Mouse (Mus musculus): ENCODE data around the gene Plxna4. TPM values are rescaled to one million over a fixed set of nuclear protein-coding genes. Genes with fewer than 3 reads are reported as not detected.

The Plxna4 gene
- polyA plus RNA-seq, 1 experiment = 1.5 TPM

DNA sequence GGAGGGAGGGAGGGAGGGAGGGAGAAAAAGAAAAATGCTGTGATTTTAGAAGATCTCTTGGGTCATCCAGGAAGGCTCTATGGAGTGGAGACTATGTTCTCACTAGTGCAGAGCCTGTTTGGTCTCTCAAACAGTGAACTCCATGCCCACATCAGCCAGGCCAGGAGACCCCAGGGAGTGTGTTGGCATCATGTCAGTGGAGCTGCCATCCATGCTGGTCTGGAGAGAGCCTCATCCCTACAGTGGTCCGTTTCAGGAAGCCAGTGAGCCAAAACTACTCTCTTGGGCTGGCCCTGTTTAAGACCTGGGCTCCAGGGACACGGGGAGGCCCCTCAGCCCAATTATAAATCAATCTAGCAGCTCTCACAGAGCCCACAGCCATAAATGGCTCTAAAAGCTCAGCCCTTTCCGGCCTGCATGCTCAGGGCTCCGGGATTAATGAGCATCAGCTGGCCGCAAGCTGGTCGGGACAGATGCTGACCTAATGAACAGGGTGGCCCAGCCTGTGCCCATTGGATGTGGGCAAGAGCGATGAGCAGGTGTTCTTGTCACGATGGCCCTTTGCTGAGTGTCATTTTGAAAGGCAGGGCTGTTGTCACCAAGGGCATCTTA lies 180.3 kb downstream of the Plxna4 start:
- DNase-seq (ENCODE audit: low read depth) = no peak

DNA sequence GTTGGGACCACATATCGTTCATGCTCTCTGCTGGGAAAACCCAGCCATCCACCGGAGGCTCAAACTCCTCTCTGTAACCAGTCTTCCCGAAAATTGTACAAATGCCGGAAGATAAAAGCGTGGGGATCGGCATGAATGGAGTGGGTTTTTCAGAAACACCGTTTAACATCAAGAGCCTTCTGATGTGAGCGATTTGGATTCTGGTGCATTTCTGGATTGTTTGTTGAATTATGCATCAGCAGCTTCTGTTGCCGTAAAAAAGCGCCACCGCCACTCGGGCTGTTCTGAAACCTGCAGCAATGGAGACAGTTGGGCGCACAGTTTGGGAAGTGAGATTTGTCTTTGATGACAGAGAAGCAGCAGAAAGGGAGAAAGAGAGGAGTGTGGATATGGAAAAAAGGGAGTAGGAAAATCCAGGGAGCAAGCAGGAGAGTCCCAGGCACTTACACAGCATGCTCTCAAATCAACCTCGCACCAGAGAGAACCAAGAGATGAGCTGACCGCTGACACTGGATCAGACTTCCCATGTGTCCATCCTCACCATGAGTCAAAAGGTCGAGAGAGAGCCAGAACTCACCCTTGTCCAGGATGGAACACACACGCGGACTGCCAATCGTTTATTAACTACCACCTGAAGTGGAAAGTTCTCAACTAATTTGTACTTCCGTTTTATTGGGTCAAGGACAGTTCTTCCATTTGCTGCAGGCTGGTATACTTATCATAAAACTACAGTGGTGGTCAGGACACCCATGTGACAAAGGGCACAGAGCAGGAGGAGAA lies 181.5 kb downstream of the Plxna4 start:
- no peak for DNase-seq (ENCODE audit: low read depth)

DNA sequence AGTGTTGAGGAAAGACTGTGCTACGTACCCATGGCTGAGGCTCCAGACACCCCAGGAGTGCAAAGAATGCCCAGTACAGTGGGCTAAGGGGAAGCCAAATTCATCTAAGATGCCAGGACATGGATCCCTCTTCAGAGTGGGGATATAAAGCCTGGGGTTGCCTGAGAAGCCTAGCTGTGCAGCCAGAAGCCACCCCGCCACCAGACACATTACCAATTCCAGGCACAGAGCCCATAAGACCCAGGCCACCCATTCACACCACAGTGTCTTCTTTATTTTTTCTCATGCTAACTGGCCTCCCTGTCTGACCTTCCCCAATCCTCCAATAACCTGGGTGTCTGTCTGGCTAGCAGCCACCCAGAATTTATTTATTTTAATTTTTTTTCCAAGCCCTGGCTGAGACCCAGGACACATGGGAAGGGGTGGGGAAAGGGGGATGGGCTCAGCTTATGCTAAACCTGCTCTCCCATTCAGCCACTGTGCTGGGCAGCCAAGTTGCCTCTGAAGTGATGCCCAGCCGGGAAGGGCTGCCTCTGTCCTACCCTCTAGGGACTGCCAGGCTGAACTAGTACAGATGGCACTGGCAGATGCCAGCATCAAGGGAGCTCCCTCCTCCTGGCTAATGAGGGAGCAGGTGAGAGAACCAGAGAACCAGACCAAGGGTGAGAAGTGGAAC lies 185.3 kb downstream of the Plxna4 start:
- no peak for DNase-seq (ENCODE audit: low read depth)

DNA sequence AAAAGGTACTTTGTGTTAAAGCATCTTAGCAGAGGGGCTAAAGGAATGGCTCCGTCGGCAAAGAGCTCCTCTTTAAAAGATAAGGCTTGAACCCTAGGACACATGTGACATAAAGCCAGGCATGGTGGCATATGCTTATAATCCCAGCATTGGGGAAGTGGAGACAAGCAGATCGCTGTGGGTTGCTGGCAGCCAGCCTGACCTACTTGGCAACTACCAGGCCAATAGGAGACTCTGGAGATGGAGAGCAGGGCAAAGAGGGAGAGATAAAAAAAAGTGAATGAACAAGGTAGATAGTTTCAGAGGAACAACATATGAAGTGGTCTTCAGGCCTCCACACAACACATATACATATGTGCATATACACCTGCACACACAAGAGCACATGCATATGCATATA lies 189.7 kb downstream of the Plxna4 start:
- DNase-seq (ENCODE audit: low read depth) = no peak

DNA sequence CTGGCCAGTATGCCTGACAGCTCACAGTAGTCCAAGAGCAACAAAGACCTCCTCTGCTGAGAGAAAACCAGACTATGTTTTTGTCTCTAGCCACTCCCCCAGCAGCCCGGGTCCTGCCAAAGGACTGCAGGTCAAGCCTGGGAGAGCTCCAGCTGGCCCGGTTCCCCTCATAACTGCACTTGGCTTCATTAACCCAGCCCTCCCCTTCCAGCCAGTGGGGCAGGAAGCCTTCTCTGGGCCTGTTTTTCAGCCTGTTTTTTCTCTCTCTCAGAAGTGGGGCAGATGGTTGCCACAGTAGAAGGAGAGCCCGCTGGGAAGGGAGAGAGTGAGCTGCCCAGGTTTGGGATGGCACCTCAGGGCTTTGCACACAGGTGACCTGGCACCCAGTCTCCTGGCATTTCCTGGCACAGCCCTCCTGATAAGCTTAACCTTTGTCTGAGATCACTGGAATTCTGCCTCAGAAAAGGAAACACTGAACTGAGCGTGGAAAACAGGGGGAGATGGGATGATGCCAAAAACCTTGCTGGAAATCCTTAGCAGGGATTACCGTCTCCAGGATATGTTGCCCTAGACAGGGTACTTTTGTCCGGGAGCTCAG lies 190.8 kb downstream of the Plxna4 start:
- no peak for DNase-seq (ENCODE audit: low read depth)

DNA sequence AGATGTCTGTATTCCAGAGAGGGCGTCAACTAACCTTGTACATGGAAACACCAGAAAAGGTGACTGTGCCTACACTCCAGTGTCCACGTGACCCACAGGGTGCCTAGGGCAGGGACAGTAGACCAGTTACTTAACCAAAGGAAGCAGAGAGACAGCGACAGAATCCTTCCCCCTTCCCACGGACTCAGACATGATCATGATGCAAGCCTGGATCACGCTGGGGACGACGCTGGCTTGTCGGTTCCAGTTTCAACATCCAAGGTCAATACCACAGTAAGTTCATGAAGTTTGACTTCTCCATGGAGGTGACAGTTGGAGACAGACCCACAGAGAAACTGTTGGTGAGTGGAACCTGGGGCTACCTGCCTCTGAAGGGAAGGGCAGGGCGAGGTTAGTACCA lies 192.6 kb downstream of the Plxna4 start:
- DNase-seq (ENCODE audit: low read depth) = no peak

DNA sequence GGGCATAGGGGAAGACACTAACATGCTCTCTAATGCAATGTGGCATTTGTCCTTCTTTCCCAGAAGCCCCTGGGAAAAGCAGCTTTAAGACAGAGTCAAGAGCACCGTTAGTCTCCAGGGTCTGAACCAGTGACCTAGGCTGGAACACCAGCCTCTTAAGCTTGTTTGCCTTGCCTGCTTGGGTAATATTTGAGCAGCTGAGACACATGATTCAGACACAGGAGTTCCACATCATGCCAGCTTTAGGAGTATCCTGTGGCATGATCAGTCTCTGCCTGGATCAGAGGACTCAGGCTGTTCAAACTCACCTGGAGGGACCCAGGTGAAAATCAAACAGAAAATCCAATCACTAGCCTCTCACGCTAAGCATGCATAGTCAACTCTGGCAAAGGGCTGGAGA lies 195.7 kb downstream of the Plxna4 start:
- no peak for DNase-seq (ENCODE audit: low read depth)

DNA sequence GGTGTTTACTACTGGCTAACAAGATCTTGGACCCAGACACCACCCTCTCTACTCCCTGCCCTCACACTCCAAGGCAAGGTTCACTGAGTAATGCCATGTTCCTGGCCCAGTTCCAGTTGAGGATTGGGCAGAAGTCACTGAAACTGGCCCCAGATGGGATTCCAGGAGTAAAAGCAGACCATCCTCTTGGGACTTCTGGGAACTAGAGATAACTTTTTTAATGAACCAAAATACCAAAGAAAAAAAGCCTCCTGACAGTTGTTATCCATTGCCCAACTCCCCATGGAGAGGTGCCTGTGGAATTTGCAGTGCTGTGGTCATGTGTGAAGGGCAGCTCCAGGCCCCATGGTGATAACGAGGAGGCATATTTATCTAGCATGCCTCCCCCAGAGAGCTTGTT lies 199.7 kb downstream of the Plxna4 start:
- DNase-seq (ENCODE audit: low read depth) = no peak

DNA sequence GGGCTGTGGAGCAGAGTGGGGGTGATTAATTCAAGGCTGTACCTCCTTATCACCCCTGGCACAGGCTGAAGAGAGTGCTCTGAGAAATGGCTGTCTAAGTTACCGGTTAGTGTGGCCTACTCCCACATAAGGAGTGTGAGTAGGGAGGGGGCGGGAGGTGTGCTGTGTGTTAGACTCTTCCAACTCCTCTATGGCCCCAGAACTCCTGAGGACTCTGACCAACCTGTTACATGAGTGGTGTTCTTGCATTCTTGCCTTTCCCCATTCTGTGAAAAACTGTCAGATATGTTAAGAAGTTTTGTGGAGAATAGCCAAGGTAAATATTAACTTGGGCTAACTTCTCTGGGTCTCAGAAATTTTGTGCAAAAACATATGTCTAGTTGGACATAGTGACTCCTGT lies 201.1 kb downstream of the Plxna4 start:
- DNase-seq (ENCODE audit: low read depth) = no peak

DNA sequence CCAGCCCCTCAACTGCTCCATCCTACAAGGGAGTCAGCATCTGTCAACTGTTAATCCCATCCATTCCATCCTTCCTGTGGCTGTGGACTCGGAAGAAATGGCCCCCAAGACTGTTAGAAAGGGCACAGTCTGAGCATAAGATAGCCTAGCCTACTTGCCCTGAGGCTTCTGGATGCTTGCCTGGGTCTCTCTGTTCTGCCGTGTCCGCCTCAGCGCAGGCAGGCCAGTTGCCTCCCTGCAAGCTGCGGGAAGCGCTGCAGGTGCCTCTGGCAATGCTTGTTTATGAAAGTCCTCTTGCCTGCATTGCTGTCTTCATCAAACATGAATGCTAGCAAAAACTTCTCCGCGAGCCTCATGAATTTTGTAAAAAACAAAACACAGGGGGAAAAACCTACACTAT lies 203.1 kb downstream of the Plxna4 start:
- no peak for DNase-seq (ENCODE audit: low read depth)

DNA sequence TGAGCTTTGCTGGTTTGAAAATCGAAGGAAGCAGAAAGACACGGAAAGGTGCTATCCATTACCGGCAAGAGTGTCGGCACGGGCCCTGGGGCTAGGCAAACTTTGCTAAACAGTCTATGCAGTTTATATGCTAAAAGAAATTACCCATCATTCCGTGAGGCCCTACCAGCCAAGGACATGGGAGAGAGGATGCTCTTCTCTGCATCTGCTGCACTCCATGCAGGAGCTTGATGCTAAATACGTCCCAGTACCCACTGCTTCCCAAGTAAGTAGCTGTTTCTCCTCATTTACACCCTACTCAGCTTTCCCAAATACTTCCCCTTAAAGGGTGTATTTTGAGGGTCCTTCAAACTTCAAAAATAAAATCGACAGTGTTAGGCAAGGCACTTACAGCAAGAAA lies 203.6 kb downstream of the Plxna4 start:
- no peak for DNase-seq (ENCODE audit: low read depth)

DNA sequence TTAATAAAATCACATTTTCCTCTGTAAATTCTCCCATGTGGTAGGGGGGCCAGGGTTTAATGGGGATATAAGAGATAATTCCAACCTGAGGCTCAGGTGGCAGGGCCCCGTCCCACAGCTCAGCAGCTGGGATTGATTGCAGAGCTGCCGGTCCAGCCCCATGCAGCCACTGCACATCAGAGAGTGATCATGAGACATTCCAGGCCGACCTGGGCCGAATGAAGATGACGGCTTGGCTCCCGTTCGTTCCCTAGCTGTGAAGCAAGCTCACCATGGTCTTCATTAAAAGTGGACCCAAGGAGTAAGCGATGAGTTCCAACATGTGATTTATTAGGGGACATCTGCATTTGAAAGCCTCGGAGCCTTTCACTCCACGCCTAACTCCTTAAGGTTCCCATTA lies 206.5 kb downstream of the Plxna4 start:
- no peak for DNase-seq (ENCODE audit: low read depth)

DNA sequence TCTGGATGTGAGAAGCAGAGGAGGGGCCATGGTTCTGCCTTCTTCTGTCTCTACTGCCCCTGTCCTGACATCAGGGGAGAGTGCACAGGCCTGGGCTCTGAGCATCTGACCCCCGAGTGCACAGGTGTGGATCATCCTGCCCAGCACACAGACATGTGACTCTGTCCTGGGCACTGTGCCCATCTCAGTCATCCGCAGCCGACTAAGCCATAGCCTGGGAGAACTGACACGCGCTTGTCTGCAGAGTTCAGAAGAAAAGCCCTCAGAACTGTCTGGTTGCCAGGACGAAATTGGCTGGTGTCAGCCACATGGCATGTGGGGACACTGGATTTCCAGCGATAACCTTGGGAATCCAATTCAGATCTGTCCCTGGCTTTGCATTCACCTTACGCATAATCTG lies 210.8 kb downstream of the Plxna4 start:
- DNase-seq (ENCODE audit: low read depth) = no peak

DNA sequence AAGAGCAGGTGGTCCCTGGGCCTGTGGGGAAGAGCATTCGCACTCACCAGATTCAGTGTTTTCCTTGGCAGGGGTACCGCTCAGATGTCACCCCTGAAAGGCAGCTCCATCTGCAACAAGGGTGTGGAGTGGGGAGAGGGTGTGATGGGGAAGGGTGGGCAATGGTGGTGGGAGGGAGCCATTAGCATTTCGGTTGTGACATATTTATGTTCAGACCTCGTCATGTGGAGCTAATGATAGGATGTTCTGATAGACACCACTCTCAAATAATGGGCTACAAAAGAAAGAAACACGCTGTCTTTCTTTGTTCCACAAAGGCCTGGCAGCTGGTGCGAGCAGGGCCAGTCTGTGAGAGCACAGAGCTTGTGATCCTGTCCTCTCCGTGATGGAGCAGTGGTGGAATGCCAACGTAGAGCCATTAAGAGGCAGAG lies 214.0 kb downstream of the Plxna4 start:
- DNase-seq (ENCODE audit: low read depth) = no peak

DNA sequence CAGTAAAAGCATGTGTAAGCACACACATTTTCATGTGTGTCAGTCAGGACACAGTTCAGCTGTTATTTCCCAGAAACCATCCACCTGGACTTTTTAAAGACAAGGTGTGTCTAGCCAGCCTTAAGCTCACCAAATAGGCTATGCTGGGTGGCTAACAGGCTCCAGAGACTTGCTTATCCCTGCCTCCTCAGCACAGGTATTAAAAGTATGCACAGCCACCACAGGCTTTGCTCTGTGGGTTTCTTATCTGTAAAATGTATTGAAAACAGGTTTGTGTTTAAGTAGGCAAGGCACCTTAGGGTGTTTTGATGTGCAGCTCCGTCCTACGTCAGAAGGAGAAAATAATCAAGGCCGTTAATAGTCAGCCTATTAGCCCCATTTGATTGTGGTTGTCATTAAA lies 218.9 kb downstream of the Plxna4 start:
- no peak for DNase-seq (ENCODE audit: low read depth)

DNA sequence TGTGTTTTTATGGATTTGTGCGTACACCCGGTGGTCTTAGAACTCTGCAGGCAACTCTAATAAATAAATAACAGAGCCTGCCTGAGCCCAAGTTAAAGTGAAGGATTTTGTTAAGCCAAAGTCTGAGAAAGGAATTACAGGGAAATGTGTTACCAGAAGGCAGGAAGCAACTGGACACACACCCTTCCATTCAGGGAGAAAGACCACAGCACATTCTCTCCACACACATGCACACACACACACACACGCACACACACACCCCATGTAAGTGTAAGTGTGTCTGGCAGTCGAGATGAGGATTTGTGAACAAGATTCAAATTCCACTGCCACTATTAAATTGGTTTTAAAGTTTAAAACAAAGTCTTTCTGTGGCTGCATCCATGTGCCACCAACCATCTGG lies 219.6 kb downstream of the Plxna4 start:
- no peak for DNase-seq (ENCODE audit: low read depth)

DNA sequence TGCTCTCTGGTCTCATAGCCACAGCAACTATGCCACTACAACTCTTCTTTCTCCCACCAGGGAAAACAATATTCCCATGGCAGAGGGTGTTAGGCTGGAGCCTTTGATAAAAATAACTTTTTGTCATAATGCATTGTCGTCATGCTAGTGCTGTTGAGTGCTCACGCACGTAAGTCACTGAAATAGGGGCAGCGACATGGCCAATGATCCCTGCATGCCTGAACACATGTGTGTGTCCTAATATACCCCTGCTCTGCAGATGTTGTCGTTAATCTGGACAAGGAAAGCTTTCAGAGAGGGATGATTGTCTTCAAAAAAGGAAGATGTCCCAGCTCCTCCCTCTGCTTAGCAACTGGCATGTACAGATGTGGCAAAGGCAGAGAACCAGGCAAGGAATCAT lies 223.1 kb downstream of the Plxna4 start:
- DNase-seq (ENCODE audit: low read depth) = no peak

DNA sequence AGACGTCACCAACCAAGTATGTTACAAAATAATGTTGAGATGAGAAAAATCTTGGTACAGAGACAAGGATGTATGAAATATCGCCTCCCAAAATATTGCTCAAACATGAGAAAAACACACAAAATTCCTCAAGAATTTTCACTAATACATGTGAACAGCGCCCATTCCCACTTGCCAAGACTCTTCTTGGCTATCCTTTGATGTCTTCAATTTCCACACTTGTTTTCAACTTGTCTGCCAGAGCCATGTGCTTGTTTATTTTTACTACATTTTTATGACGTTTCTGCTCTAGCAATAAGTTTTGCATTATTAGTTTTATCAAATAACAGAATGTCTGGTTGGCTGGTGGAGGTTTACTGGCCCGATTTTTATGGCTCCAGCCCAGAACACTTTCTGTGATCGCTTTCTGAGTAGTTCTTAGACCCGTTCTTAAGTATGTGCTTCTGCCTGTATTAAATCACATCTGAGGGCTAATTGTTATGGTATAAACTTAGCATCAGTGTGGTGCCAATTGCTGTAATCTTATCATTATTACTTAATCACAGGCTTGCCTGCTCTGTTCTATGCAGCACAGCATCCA lies 224.4 kb downstream of the Plxna4 start:
- DNase-seq (ENCODE audit: low read depth) = no peak

DNA sequence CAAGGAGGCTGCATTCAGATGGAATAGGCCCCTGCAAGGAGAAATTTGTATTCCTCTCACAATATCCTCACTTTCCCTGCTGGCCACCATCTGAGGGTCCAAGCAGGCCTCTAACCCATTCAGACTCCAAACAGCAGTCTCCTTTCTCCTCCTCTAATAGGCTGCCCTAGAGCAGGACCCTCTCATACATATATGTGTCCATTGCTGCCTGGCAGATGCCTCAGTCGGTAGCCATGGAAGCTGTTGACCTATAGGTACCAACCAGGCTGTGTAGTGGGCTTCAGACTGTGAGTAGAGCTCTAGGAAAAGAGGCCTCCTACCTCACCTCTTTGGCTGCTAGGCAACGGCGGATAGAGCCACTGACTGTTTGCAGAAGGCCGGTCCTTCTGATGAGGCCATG lies 225.6 kb downstream of the Plxna4 start:
- DNase-seq (ENCODE audit: low read depth) = no peak

DNA sequence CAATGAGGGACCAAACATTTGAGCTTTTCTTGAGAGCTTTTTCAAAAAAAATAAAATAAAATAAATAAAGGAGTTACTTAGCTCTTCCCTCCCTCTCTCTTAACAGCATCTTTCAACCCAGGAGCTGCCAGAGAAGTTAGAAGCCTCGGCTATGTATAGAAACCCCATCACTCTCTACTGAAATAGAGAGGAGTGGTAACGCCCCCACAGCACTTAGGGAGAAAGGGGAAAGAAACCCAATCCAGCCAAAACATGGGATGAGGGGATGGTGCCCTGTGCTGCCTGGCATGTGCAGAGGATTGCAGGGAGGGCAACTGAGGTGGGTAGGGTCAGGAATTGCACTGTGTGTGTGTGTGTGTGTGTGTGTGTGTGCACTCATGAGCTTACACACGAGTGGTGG lies 228.3 kb downstream of the Plxna4 start:
- no peak for DNase-seq (ENCODE audit: low read depth)

DNA sequence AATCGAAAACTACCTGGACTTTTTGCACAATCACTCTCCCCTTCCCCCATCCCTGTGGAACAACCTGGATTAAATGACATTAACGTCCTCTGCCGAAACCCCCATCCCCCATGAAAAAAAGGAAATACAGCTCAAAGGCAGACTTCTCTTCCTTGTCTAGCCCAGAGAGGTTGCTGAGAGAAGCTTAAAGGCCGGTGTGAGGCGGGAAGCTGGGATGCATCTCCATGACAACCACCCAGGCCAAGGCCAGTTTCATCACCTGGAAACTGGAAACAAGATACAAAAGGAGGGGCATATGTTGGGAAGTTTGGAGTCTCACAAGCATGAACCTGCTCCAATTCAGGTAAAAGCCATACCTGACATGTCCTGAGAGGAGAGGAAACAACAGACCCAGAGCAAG lies 230.5 kb downstream of the Plxna4 start:
- no peak for DNase-seq (ENCODE audit: low read depth)

DNA sequence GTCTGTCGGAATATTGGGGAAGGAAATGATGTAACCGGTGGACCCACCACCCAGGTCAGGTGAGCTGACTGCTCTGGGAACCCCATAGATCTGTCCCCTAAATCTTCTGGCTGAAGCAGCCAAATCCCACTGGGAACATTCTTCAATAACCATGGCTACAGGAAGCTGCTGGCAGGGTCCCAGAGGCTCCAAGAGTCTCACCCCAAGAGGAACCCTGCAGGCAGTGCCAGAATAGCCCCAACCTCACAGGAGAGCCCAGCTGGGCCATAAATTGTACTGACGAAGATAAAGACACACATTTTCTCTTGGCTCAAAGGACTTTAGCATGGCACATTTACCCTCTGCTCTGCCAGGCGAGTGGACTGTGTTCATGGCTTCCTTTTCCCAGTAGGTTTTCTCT lies 232.4 kb downstream of the Plxna4 start:
- no peak for DNase-seq (ENCODE audit: low read depth)
